Mouse (Mus musculus) kidney, adult 2 months (tissue): ENCODE data around the gene Glrx.

Experiments used
- CTCF ChIP-seq: fragments of 200-500 bp; conservative IDR thresholded peaks from 2 replicates; pipeline ENCODE4 v1.5.1; 2011; ENCODE audit warnings: low read depth, mild to moderate bottlenecking, control low read depth, low read length, moderate library complexity, mixed read lengths; ENCODE audit not compliant: insufficient read depth, insufficient read length
- POLR2A ChIP-seq: fragments of 200-500 bp; IDR thresholded peaks from one replicate; pipeline ENCODE4 v1.6.1; 2011; ENCODE audit warnings: low read depth, low read length, control low read depth

- TF ChIP-seq CTCF (no peak), POLR2A (no peak)
Measured at GRCm38 (mm10) chr13:75799421-75799820, 40.2 kb upstream of the Glrx start.
